Mouse (Mus musculus) urinary bladder, postnatal 0 days (tissue): ENCODE data around the gene Gzmm. TPM values are rescaled to one million over a fixed set of nuclear protein-coding genes. Genes with fewer than 3 reads are reported as not detected.

ENCODE experiments used
- polyA plus RNA-seq: library from polyadenylated mRNA; unstranded; fragments of >200 nt; fragmentation: Nextera tagmentation; extraction: Ambion mirVana; gene quantifications from 2 replicates; pipeline ENCODE4 v1.2.1, GENCODE M21; 2015

The Gzmm gene
- 0.16 and 0.48 TPM in 2 replicates for polyA plus RNA-seq

DNA sequence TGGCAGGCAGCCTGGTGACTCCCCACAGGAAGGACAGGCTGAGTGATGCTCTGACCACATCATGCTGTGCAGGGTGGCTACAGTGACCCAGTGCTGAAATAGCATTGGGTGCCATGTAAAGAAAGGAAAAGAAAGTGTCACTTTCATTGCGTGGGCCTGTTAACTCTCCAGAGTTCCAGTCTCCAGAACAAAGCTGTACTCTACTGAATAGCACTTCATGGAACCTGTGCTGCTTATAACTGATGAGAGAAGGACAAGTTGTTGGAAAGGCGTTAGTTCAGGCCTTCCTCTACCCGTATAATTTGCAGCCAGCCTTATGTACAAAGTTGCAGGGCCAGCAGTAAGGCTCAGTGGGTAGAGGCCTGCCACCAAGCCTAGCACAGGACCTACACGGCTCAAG lies at the start of gene Gzmm:
Gene Gzmm, plus strand, starts transcription at position 301 of the 400 bp plus-strand sequence.

DNA sequence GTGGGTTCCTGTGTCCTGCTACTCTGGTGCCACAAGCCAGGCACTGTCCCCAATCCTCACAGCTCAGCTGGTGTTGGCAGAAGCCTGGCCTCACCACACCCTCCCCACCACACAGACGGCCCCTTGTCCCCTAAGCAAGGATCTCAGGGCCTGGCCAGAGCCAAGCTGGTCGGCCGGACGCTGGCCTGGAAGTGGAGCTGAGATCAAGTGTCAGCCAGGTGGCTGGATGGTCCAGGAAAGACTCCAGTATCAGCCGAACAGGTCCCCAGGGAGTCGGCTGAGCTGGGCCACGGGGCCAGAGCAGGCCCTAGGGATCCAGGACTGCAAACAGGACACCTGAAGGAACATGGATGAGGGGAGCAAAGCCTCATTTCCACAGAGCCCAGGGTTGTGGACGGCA lies 43.1 kb upstream of the Gzmm start, which contains the start of gene Odf3l2:
Gene Odf3l2, minus strand, starts transcription at position 28 of the 400 bp plus-strand sequence.

GRCm38 (mm10) chr10:79664131-79664665 lies 24.6 kb upstream of the Gzmm start, which contains the start of gene Madcam1:
Gene Madcam1 (plus strand): TSS chr10:79664559.

DNA sequence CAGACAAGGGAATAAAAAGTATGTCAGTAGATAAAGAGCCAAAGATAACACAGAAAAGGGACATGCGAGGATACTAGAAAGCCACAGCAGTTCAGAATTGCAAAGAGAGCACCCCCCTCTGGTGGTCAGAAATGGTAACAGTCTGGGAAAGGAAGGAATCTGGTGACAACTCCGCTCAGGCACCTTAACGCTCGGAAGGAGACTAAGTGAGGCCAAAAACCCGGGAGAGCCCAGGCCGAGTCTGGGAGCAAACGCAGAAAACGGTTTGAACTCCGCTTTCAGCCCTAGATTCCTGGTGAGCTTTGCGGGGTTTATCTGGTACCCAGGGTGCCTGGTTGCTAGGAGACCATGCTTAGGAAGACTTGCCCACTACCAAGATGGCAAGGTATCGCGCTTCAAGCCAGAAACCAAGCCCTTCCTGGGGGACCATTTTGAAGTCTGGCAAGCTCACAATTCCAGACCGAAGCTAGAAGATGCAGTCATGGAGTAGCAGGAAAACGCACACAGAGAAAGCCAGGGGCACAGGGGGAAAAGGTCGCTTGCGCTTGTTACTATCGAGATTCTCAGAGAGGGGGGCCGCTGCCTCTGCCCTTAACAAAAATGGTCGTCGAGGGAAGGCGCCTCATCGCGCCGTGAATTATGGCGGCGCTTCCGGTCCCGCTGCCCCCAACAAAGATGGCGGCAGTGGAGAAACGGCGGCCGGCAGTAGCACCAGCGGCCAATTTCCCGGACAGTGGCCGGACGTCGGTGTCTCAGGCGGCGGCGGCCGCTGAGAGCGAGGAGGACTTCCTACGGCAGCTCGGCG lies 19.8 kb upstream of the Gzmm start, which contains the start of gene Tpgs1:
Gene Tpgs1, plus strand, starts transcription at position 599 of the 805 bp plus-strand sequence.

GRCm38 (mm10) chr10:79681591-79682245 lies 7.1 kb upstream of the Gzmm start, which contains the start of gene Cdc34:
Gene Cdc34 (plus strand): TSS chr10:79682195.

GRCm38 (mm10) chr10:79704065-79704969 lies 15.5 kb downstream of the Gzmm start, which contains the start of gene Bsg:
Gene Bsg (plus strand): TSS chr10:79704491.

GRCm38 (mm10) chr10:79716254-79716987 lies 27.6 kb downstream of the Gzmm start, which contains the start of gene Hcn2:
Gene Hcn2 (plus strand): TSS chr10:79716634.

Other genes with a start within 250 kb of the Gzmm start
- not detected in 2 replicates for gene Vmn2r83, start 220.3 kb upstream of the Gzmm start, polyA plus RNA-seq
- gene Plpp2, start 155.2 kb upstream of the Gzmm start, polyA plus RNA-seq: 30.4 and 31.8 TPM in 2 replicates
- gene Mier2, start 133.8 kb upstream of the Gzmm start, polyA plus RNA-seq: 24.2 and 26.1 TPM in 2 replicates
- not detected in 2 replicates for gene Theg, start 101.7 kb upstream of the Gzmm start, polyA plus RNA-seq
- gene C2cd4c, start 75.0 kb upstream of the Gzmm start, polyA plus RNA-seq: not detected in 2 replicates
- 2.1 and 2.5 TPM in 2 replicates for gene Shc2, start 51.1 kb upstream of the Gzmm start, polyA plus RNA-seq
- not detected in 2 replicates for gene Odf3l2, start 43.3 kb upstream of the Gzmm start, polyA plus RNA-seq
- gene Madcam1, start 24.5 kb upstream of the Gzmm start, polyA plus RNA-seq: 0.35 and 0.39 TPM in 2 replicates
- 47.4 and 51.3 TPM in 2 replicates for gene Tpgs1, start 19.7 kb upstream of the Gzmm start, polyA plus RNA-seq
- 63.7 and 68.6 TPM in 2 replicates for gene Cdc34, start 6.8 kb upstream of the Gzmm start, polyA plus RNA-seq
- gene Bsg, start 15.5 kb downstream of the Gzmm start, polyA plus RNA-seq: 812 and 845 TPM in 2 replicates
- gene Hcn2, start 27.6 kb downstream of the Gzmm start, polyA plus RNA-seq: 0.06 and 0.08 TPM in 2 replicates
- gene Polrmt, start 57.6 kb downstream of the Gzmm start, polyA plus RNA-seq: 14.4 and 14.7 TPM in 2 replicates
- gene Fgf22, start 66.1 kb downstream of the Gzmm start, polyA plus RNA-seq: 0.24 and 0.28 TPM in 2 replicates
- 50.7 and 60.7 TPM in 2 replicates for gene Rnf126, start 77.9 kb downstream of the Gzmm start, polyA plus RNA-seq
- 69.7 and 87.0 TPM in 2 replicates for gene Fstl3, start 88.3 kb downstream of the Gzmm start, polyA plus RNA-seq
- gene Prss57, start 101.9 kb downstream of the Gzmm start, polyA plus RNA-seq: 0.12 TPM in 1 of 2 replicates, not detected in the other
- 39.7 and 44.2 TPM in 2 replicates for gene Palm, start 104.6 kb downstream of the Gzmm start, polyA plus RNA-seq
- gene Misp, start 132.0 kb downstream of the Gzmm start, polyA plus RNA-seq: 1.6 and 2.9 TPM in 2 replicates
- gene Ptbp1, start 165.4 kb downstream of the Gzmm start, polyA plus RNA-seq: 109 and 124 TPM in 2 replicates
- 2.3 and 8.8 TPM in 2 replicates for gene Prtn3, start 185.5 kb downstream of the Gzmm start, polyA plus RNA-seq
- 2.2 TPM in 2 replicates for gene Plppr3, start 185.6 kb downstream of the Gzmm start, polyA plus RNA-seq
- gene Elane, start 197.2 kb downstream of the Gzmm start, polyA plus RNA-seq: 0.13 and 0.16 TPM in 2 replicates
- gene Cfd, start 201.8 kb downstream of the Gzmm start, polyA plus RNA-seq: 0.18 TPM in 1 of 2 replicates, not detected in the other
- gene Med16, start 219.9 kb downstream of the Gzmm start, polyA plus RNA-seq: 33.5 and 34.4 TPM in 2 replicates
- gene Gm26602, start 221.8 kb downstream of the Gzmm start, polyA plus RNA-seq: not detected in 2 replicates
- 1.2 and 1.3 TPM in 2 replicates for gene Kiss1r, start 228.0 kb downstream of the Gzmm start, polyA plus RNA-seq
- 125 and 126 TPM in 2 replicates for gene R3hdm4, start 232.2 kb downstream of the Gzmm start, polyA plus RNA-seq
- 4.0 TPM in 2 replicates for gene Arid3a, start 238.0 kb downstream of the Gzmm start, polyA plus RNA-seq